Mouse (Mus musculus) liver, embryonic 12.5 days (tissue): ENCODE results near the gene Dnajb1. TPM values are rescaled to one million over a fixed set of nuclear protein-coding genes. Genes with fewer than 3 reads are reported as not detected.
"Not testable (repeated sequence)": the region's sequence is repeated elsewhere in the genome, so short reads cannot be mapped to it uniquely, and the experiment has no call there.

Experiments used
- ATAC-seq: fragments of 200-750 bp; cut with Nextera tagmentation; 2 replicates; pipeline ENCODE4 v1.8.0; 2017; ENCODE audit warnings: moderate number of reproducible peaks, mild to moderate bottlenecking, moderate library complexity
- H3K27ac ChIP-seq: fragments of 300-500 bp; sonication (generic); 2 replicates; pipeline ENCODE4 v1.5.1; 2016; ENCODE audit warnings: mild to moderate bottlenecking
- H3K27me3 ChIP-seq: fragments of 300-500 bp; sonication (generic); replicated peaks from 2 replicates; pipeline ENCODE4 v1.6.1; 2016; ENCODE audit warnings: mild to moderate bottlenecking, moderate library complexity
- H3K36me3 ChIP-seq: fragments of 300-500 bp; sonication (generic); 2 replicates; pipeline ENCODE4 v1.6.1; 2016; ENCODE audit warnings: mild to moderate bottlenecking, moderate library complexity
- H3K4me1 ChIP-seq: fragments of 300-500 bp; sonication (generic); 2 replicates; pipeline ENCODE4 v1.6.1; 2016
- H3K4me2 ChIP-seq: fragments of 300-500 bp; sonication (generic); 2 replicates; pipeline ENCODE4 v1.6.1; 2016; ENCODE audit warnings: mild to moderate bottlenecking, moderate library complexity
- H3K4me3 ChIP-seq: fragments of 300-500 bp; sonication (generic); 2 replicates; pipeline ENCODE4 v1.5.1; 2016; ENCODE audit warnings: mild to moderate bottlenecking, moderate library complexity
- H3K9ac ChIP-seq: fragments of 300-500 bp; sonication (generic); 2 replicates; pipeline ENCODE4 v1.6.1; 2016; ENCODE audit warnings: mild to moderate bottlenecking, moderate library complexity
- H3K9me3 ChIP-seq: fragments of 300-500 bp; sonication (generic); replicated peaks from 2 replicates; pipeline ENCODE4 v1.6.1; 2016; ENCODE audit warnings: mild to moderate bottlenecking, moderate library complexity
- WGBS: fragments of 180-500 bp; shearing (Covaris S2); methylation state at CpG from one replicate; pipeline ENCODE4 v1.1.7; 2016; ENCODE audit not compliant: insufficient replicate concordance; 5-methylcytosine and 5-hydroxymethylcytosine counted together
- polyA plus RNA-seq: library from polyadenylated mRNA; unstranded; fragments of >200 nt; fragmentation: Nextera tagmentation; extraction: Ambion mirVana; gene quantifications from 2 replicates; pipeline ENCODE4 v1.2.1, GENCODE M21; 2016

The Dnajb1 gene
- polyA plus RNA-seq, 1 experiment from 2014 or later: 69.8 TPM

DNA sequence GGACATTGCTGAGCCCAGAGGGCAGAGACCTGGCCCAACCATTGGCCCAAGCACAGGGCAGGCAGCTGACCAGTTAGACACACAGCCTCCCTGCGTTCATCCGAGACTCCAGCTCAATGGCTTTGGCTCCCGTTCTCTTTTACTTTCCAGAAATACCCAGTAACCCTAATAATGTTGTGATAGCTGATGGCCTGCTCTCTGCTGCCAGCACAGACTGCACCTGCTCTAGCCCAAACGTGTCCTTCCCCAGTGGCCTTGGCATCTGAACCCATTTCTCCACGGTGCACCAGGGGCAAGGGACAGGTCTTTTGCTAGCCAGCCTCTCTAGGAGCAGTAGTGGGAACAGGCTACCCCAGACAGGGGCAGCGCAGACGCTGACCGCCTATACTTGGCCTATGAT lies 27.2 kb upstream of the Dnajb1 start:
- no peaks in the 10 kb centered on the region for H3K27me3 ChIP-seq
- no peak for ATAC-seq
- peaks cover 40% of the 10 kb centered on the region for H3K36me3 ChIP-seq
- no peak overlapping the region for H3K4me2 ChIP-seq
- 89% methylated on average over 8 of the region's 8 CpGs for WGBS
- H3K9ac ChIP-seq: no peak overlapping the region
- H3K27ac ChIP-seq: no peak overlapping the region
- peaks cover 58% of the 10 kb centered on the region for H3K4me1 ChIP-seq
- no peak overlapping the region for H3K4me3 ChIP-seq
- no peaks in the 10 kb centered on the region for H3K9me3 ChIP-seq

GRCm38 (mm10) chr8:83582226-83582625 lies 25.8 kb upstream of the Dnajb1 start:
- peaks cover 47% of the 10 kb centered on the region for H3K36me3 ChIP-seq
- no peak for ATAC-seq
- no peaks in the 10 kb centered on the region for H3K9me3 ChIP-seq
- H3K27me3 ChIP-seq: no peaks in the 10 kb centered on the region
- no peak overlapping the region for H3K4me2 ChIP-seq
- no peak overlapping the region for H3K9ac ChIP-seq
- H3K4me3 ChIP-seq: no peak overlapping the region
- H3K27ac ChIP-seq: no peak overlapping the region
- WGBS: 89% methylated on average over 8 of the region's 8 CpGs
- peaks cover 45% of the 10 kb centered on the region for H3K4me1 ChIP-seq

DNA sequence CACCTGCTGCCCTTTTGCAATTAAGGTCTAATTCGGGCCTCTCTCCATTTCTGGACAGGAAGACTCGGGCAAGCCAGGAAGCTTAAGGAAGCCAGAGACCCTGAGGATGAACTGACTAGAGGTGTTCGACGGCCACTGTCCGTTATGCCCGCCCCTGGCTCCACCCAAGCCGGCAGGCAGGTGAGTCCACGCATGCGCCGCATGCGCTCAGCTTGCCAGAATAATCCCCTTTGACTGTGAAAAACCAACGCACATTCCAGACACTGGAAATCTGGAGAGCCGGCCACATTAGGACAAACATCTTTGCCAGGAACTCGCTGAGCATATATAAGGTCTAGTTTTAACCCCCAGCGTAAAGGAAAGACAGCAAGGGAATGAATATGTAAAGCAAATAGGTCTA lies 24.8 kb upstream of the Dnajb1 start:
- H3K27ac ChIP-seq: no peak overlapping the region

GRCm38 (mm10) chr8:83584771-83585170 lies 23.2 kb upstream of the Dnajb1 start:
- no peaks in the 10 kb centered on the region for H3K9me3 ChIP-seq
- H3K4me3 ChIP-seq: no peak overlapping the region
- no peak overlapping the region for H3K9ac ChIP-seq
- no peak overlapping the region for H3K27ac ChIP-seq
- 81% methylated on average over 1 of the region's 1 CpGs for WGBS
- ATAC-seq: no peak
- no peak overlapping the region for H3K4me2 ChIP-seq
- no peaks in the 10 kb centered on the region for H3K27me3 ChIP-seq
- peaks cover 58% of the 10 kb centered on the region for H3K36me3 ChIP-seq
- H3K4me1 ChIP-seq: peaks cover 36% of the 10 kb centered on the region

More for the DNA sequence above, 24.8 kb upstream of the Dnajb1 start:
- Histone ChIP-seq H3K4me2 (no peak overlapping the region), H3K4me3 (no peak overlapping the region), H3K27me3 (no peaks in the 10 kb centered on the region), H3K4me1 (peaks cover 47% of the 10 kb centered on the region), H3K36me3 (peaks cover 57% of the 10 kb centered on the region), H3K9me3 (no peaks in the 10 kb centered on the region), H3K9ac (no peak overlapping the region)
- WGBS: 84% methylated on average over 15 of the region's 15 CpGs
- ATAC-seq: no peak

- Histone ChIP-seq H3K4me1 (peaks cover 41% of the 10 kb centered on the region), H3K9ac (no peak overlapping the region), H3K4me2 (no peak overlapping the region), H3K27me3 (no peaks in the 10 kb centered on the region), H3K9me3 (no peaks in the 10 kb centered on the region), H3K36me3 (peaks cover 57% of the 10 kb centered on the region), H3K4me3 (no peak overlapping the region), H3K27ac (no peak overlapping the region)
- ATAC-seq: peak; percentile 8; the same call in 1 of the 2 replicates
- 80% methylated on average over 3 of the region's 3 CpGs for WGBS
Observed at GRCm38 (mm10) chr8:83585333-83585732, 22.7 kb upstream of the Dnajb1 start.

- WGBS: 76% methylated on average over 6 of the region's 6 CpGs
- Histone ChIP-seq H3K4me1 (peaks cover 43% of the 10 kb centered on the region), H3K36me3 (peaks cover 69% of the 10 kb centered on the region), H3K27ac (no peak overlapping the region), H3K9me3 (no peaks in the 10 kb centered on the region), H3K9ac (no peak overlapping the region), H3K4me3 (no peak overlapping the region), H3K27me3 (no peaks in the 10 kb centered on the region), H3K4me2 (no peak overlapping the region)
- no peak for ATAC-seq
Observed at GRCm38 (mm10) chr8:83587644-83588043, 20.3 kb upstream of the Dnajb1 start.

- WGBS: 81% methylated on average over 5 of the region's 5 CpGs
- H3K4me2 ChIP-seq: no peak overlapping the region
Observed at GRCm38 (mm10) chr8:83588886-83589285, 19.1 kb upstream of the Dnajb1 start.

GRCm38 (mm10) chr8:83590488-83591023 lies 17.4 kb upstream of the Dnajb1 start:
- Histone ChIP-seq H3K36me3 (peaks cover 51% of the 10 kb centered on the region), H3K27me3 (no peaks in the 10 kb centered on the region), H3K4me2 (no peak overlapping the region), H3K9ac (no peak overlapping the region), H3K4me3 (no peak overlapping the region), H3K9me3 (no peaks in the 10 kb centered on the region), H3K27ac (no peak overlapping the region), H3K4me1 (peaks cover 48% of the 10 kb centered on the region)
- 80% methylated on average over 7 of the region's 7 CpGs for WGBS
- no peak for ATAC-seq

More at GRCm38 (mm10) chr8:83588886-83589285, 19.1 kb upstream of the Dnajb1 start:
- Histone ChIP-seq H3K36me3 (peaks cover 63% of the 10 kb centered on the region), H3K4me3 (no peak overlapping the region), H3K27ac (no peak overlapping the region), H3K27me3 (no peaks in the 10 kb centered on the region), H3K9ac (no peak overlapping the region), H3K9me3 (no peaks in the 10 kb centered on the region), H3K4me1 (peaks cover 48% of the 10 kb centered on the region)
- no peak for ATAC-seq

DNA sequence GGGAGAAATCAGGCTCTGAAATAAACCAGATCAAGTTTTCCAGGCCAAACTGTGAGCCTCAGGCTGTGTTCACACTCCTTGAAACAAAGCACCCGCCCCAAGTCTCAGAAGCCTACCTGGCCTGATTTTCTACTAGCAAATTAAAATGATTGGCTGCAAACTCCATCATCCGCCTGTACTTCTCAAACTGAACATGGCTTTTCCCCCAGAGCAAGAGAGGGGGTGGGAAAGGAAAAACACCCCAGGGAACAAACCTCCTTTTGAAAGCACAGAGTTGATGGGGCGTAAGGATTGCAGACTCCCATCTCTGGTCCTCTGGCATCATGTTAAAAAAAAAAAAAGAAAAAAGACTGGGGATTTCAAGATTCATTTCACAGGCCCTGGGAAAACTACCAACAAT lies 15.3 kb upstream of the Dnajb1 start:
- no peaks in the 10 kb centered on the region for H3K9me3 ChIP-seq
- H3K4me1 ChIP-seq: peaks cover 58% of the 10 kb centered on the region
- peak overlapping the region; percentile 95 for H3K9ac ChIP-seq
- H3K27ac ChIP-seq: no peak overlapping the region
- no peaks in the 10 kb centered on the region for H3K27me3 ChIP-seq
- ATAC-seq: no peak
- H3K36me3 ChIP-seq: peaks cover 40% of the 10 kb centered on the region
- peak overlapping the region; percentile 95 for H3K4me2 ChIP-seq
- peak overlapping the region; percentile 95 for H3K4me3 ChIP-seq
- WGBS: 78% methylated on average over 3 of the region's 3 CpGs

DNA sequence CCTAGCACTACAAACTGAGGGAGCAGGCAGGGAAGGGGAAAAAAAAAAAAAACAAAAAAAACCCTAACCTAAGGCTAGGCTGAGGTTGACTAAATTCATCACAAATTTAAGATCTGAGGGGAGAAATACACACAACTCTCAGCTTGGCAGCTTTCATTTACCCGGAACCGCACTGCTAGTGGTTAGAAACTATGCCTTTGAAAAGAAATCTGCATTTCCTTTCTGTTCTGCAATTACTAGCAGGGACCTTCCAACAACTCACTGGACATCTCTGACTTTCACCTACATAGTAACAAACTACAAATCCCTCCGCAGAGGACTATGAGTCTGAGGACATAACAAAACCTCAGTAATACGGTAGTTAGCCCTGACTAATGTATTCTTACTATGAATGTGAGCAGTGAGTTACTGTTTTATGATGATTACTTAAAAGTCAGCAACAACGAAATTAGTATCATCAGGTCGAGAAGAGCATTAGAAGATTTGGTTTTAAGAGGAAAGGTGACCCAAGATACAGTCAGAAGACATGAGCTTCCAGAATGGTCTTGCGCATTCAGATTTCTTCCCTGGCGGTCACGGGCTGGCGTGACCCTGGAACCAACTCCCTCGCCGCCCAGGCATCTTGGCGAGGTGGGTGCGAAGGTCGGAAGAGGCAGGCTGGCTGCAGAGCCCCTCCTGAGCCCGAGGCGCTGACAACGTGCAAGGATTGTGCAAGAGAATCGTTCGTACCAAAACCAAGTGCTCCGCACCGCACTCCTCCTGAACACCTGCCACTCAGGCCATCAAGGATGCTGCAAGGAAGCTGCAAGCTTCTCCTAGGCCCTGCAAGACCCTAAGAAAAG lies 14.4 kb upstream of the Dnajb1 start:
- 6% methylated on average over 22 of the region's 22 CpGs for whole genome bisulfite sequencing
- Histone ChIP-seq H3K4me2 (peak overlapping the region; percentile 95), H3K27me3 (no peaks in the 10 kb centered on the region), H3K36me3 (peaks cover 32% of the 10 kb centered on the region), H3K4me3 (peak overlapping the region; percentile 95), H3K4me1 (peaks cover 56% of the 10 kb centered on the region), H3K9me3 (no peaks in the 10 kb centered on the region), H3K27ac (peak overlapping the region; percentile 91), H3K9ac (peak overlapping the region; percentile 95)
- ATAC-seq: no peak

GRCm38 (mm10) chr8:83594167-83595049 lies 13.6 kb upstream of the Dnajb1 start:
- peak overlapping the region; percentile 95 for H3K9ac ChIP-seq
- peak; percentile 97 for ATAC-seq
- H3K36me3 ChIP-seq: peaks cover 25% of the 10 kb centered on the region
- peak overlapping the region; percentile 95 for H3K4me3 ChIP-seq
- H3K4me2 ChIP-seq: peak overlapping the region; percentile 95
- no peaks in the 10 kb centered on the region for H3K27me3 ChIP-seq
- H3K4me1 ChIP-seq: peaks cover 65% of the 10 kb centered on the region
- under 1% methylated on average over 43 of the region's 43 CpGs for WGBS
- H3K27ac ChIP-seq: peak overlapping the region; percentile 91
- H3K9me3 ChIP-seq: no peaks in the 10 kb centered on the region

GRCm38 (mm10) chr8:83595050-83595345 lies 13.0 kb upstream of the Dnajb1 start:
- 51% methylated on average over 3 of the region's 3 CpGs for WGBS
- peak overlapping the region; percentile 91 for H3K27ac ChIP-seq
- H3K4me3 ChIP-seq: peak overlapping the region; percentile 95
- H3K4me1 ChIP-seq: peaks cover 69% of the 10 kb centered on the region
- peaks cover 23% of the 10 kb centered on the region for H3K36me3 ChIP-seq
- not testable (repeated sequence) for ATAC-seq, H3K27me3 ChIP-seq, H3K9me3 ChIP-seq
- peak overlapping the region; percentile 95 for H3K4me2 ChIP-seq
- H3K9ac ChIP-seq: peak overlapping the region; percentile 67
